Mouse (Mus musculus) liver, postnatal 0 days (tissue): ENCODE results near the gene Prkag2.

Source experiments
- CTCF ChIP-seq: sonication (generic); IDR thresholded peaks from 2 replicates; pipeline ENCODE4 v1.5.1; 2016; ENCODE audit warnings: antibody characterized with exemption, low read depth
- EP300 ChIP-seq: IDR thresholded peaks from 2 replicates; pipeline ENCODE4 v1.6.1; 2016; ENCODE audit warnings: antibody characterized with exemption, low read depth, mild to moderate bottlenecking

- TF ChIP-seq CTCF (no peak), EP300 (no peak)
These were observed 181.3 kb downstream of the Prkag2 start for GRCm38 (mm10) chr5:24919155-24919554.
